Mouse (Mus musculus) telencephalon, adult 2 months (tissue): ENCODE results near the gene Rnf186.
"Not testable (repeated sequence)": the region's sequence is repeated elsewhere in the genome, so short reads cannot be mapped to it uniquely, and the experiment has no call there.

Source experiments
- DNase-seq: peaks from one replicate; pipeline ENCODE4 v3.0.0-alpha.2; 2011; ENCODE audit warnings: low read depth, low spot score

Rnf186 gene

GRCm38 (mm10) chr4:138971371-138971770 is 4.5 kb downstream of the Rnf186 start:
- DNase-seq: no peak

- DNase-seq: peak; percentile 44
These were observed 5.4 kb downstream of the Rnf186 start for GRCm38 (mm10) chr4:138972139-138972826.

GRCm38 (mm10) chr4:138972827-138973718 is 6.2 kb downstream of the Rnf186 start, which contains the start of gene Tmco4:
Gene Tmco4 (plus strand): TSS chr4:138972888.
- no peak for DNase-seq

GRCm38 (mm10) chr4:138973719-138974115 is 6.8 kb downstream of the Rnf186 start:
- DNase-seq: no peak

- not testable (repeated sequence) for DNase-seq
These were observed 7.6 kb downstream of the Rnf186 start for GRCm38 (mm10) chr4:138974540-138974939.

- DNase-seq: no peak
These were observed 8.3 kb downstream of the Rnf186 start for GRCm38 (mm10) chr4:138975194-138975593.

- no peak for DNase-seq
These were observed 9.1 kb downstream of the Rnf186 start for GRCm38 (mm10) chr4:138976046-138976445.

- no peak for DNase-seq
These were observed 13.1 kb downstream of the Rnf186 start for GRCm38 (mm10) chr4:138980021-138980420.

GRCm38 (mm10) chr4:138980771-138981420 is 14.0 kb downstream of the Rnf186 start:
- no peak for DNase-seq

- DNase-seq: no peak
These were observed 16.5 kb downstream of the Rnf186 start for GRCm38 (mm10) chr4:138983422-138983821.

GRCm38 (mm10) chr4:138984744-138985143 is 17.8 kb downstream of the Rnf186 start:
- no peak for DNase-seq

- DNase-seq: no peak
These were observed 19.4 kb downstream of the Rnf186 start for GRCm38 (mm10) chr4:138986280-138986679.

- no peak for DNase-seq
These were observed 27.5 kb downstream of the Rnf186 start for GRCm38 (mm10) chr4:138994389-138994788.

- no peak for DNase-seq
These were observed 29.5 kb downstream of the Rnf186 start for GRCm38 (mm10) chr4:138996410-138996809.

- no peak for DNase-seq
These were observed 30.2 kb downstream of the Rnf186 start for GRCm38 (mm10) chr4:138997121-138997520.

GRCm38 (mm10) chr4:138998611-138999010 is 31.7 kb downstream of the Rnf186 start:
- peak; percentile 50 for DNase-seq

- DNase-seq: no peak
These were observed 34.1 kb downstream of the Rnf186 start for GRCm38 (mm10) chr4:139001026-139001425.

- DNase-seq: no peak
These were observed 34.5 kb downstream of the Rnf186 start for GRCm38 (mm10) chr4:139001433-139001832.

GRCm38 (mm10) chr4:139004067-139004466 is 37.2 kb downstream of the Rnf186 start:
- DNase-seq: no peak

- DNase-seq: no peak
These were observed 38.3 kb downstream of the Rnf186 start for GRCm38 (mm10) chr4:139005214-139005613.

- no peak for DNase-seq
These were observed 40.4 kb downstream of the Rnf186 start for GRCm38 (mm10) chr4:139007353-139007752.

- no peak for DNase-seq
These were observed 41.1 kb downstream of the Rnf186 start for GRCm38 (mm10) chr4:139007981-139008536.
